Mouse (Mus musculus): ENCODE measurements around the gene Zfp692.

DNA sequence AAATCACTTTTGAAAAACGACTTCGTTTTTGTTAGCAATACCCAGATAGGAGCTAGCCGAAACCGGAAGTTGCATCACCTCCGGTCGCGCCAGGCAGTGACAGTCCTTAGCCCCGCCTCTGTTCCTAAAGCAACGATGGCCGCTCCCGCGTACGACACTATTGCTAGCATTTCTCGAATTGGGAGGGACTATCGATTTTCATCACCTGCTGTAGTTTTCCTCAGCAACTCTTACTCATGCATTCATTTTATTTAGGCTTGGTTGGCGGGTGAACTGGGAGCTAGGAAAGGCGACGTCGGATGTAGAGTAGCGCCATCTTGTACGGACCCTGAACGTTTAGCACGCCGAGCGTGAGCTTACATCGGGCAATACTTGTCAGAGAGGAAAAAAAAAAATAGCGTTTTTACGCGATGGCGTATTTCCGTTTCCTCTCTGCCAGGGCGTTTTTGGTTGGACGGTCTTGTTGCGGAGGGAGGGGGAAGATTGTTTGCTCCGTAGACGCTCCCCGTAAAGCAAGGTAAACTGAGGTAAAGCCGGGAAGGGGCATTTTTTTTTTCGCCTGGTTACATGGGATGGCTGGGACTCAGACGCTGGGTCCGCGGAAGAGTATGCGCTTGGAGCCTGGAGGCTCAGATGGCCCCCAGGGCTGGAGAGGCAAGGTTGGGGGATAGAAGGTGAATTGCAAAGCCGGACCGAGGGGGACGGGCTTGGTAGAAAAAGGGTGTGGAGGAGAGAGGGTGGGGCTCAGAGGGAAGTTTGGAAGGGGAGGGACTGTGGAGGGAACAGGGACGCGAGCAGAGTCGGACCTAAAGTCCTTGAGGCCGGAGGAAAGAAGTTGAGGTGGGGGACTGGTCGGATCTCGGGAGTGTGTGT is 23.6 kb downstream of the Zfp692 start, which contains the start of the genes Zfp672 and Sh3bp5l:
- TF ChIP-seq EP300 (optimal IDR thresholded peaks at IDR 0.05) (no peak), CTCF (IDR thresholded peaks at IDR 0.05; ENCODE audit: low read depth) (no peak)
